Mouse (Mus musculus): ENCODE results near the gene Pcsk5.

The Pcsk5 gene

GRCm38 (mm10) chr19:17806626-17807025, 30.8 kb downstream of the Pcsk5 start:
- no peak for DNase-seq (ENCODE audit: low read depth, low spot score)

- DNase-seq (ENCODE audit: low read depth, low spot score), result no peak
Measured at GRCm38 (mm10) chr19:17800798-17801197, 36.6 kb downstream of the Pcsk5 start.

GRCm38 (mm10) chr19:17799419-17800185, 37.8 kb downstream of the Pcsk5 start:
- no peak for DNase-seq (ENCODE audit: low read depth, low spot score)

- DNase-seq (ENCODE audit: low read depth, low spot score), result no peak
Measured at GRCm38 (mm10) chr19:17793457-17793856, 44.0 kb downstream of the Pcsk5 start.

GRCm38 (mm10) chr19:17791485-17792052, 45.9 kb downstream of the Pcsk5 start:
- no peak for DNase-seq (ENCODE audit: low read depth, low spot score)

GRCm38 (mm10) chr19:17788617-17789317, 48.7 kb downstream of the Pcsk5 start:
- no peak for DNase-seq (ENCODE audit: low read depth, low spot score)

- no peak for DNase-seq (ENCODE audit: low read depth, low spot score)
Measured at GRCm38 (mm10) chr19:17786744-17787143, 50.7 kb downstream of the Pcsk5 start.

GRCm38 (mm10) chr19:17784401-17785192, 52.8 kb downstream of the Pcsk5 start:
- no peak for DNase-seq (ENCODE audit: low read depth, low spot score)

- DNase-seq (ENCODE audit: low read depth, low spot score), result no peak
Measured at GRCm38 (mm10) chr19:17783231-17783630, 54.2 kb downstream of the Pcsk5 start.

GRCm38 (mm10) chr19:17781323-17781722, 56.1 kb downstream of the Pcsk5 start:
- DNase-seq (ENCODE audit: low read depth, low spot score), result no peak

GRCm38 (mm10) chr19:17775943-17776342, 61.5 kb downstream of the Pcsk5 start:
- no peak for DNase-seq (ENCODE audit: low read depth, low spot score)

- no peak for DNase-seq (ENCODE audit: low read depth, low spot score)
Measured at GRCm38 (mm10) chr19:17775097-17775496, 62.3 kb downstream of the Pcsk5 start.

GRCm38 (mm10) chr19:17774061-17774460, 63.4 kb downstream of the Pcsk5 start:
- no peak for DNase-seq (ENCODE audit: low read depth, low spot score)

GRCm38 (mm10) chr19:17769610-17770399, 67.6 kb downstream of the Pcsk5 start:
- DNase-seq (ENCODE audit: low read depth, low spot score), result no peak

- no peak for DNase-seq (ENCODE audit: low read depth, low spot score)
Measured at GRCm38 (mm10) chr19:17765001-17765400, 72.4 kb downstream of the Pcsk5 start.

- no peak for DNase-seq (ENCODE audit: low read depth, low spot score)
Measured at GRCm38 (mm10) chr19:17762740-17763139, 74.7 kb downstream of the Pcsk5 start.

GRCm38 (mm10) chr19:17761678-17762077, 75.8 kb downstream of the Pcsk5 start:
- no peak for DNase-seq (ENCODE audit: low read depth, low spot score)

GRCm38 (mm10) chr19:17752841-17753240, 84.6 kb downstream of the Pcsk5 start:
- DNase-seq (ENCODE audit: low read depth, low spot score), result no peak

GRCm38 (mm10) chr19:17748331-17748730, 89.1 kb downstream of the Pcsk5 start:
- DNase-seq (ENCODE audit: low read depth, low spot score), result no peak

- no peak for DNase-seq (ENCODE audit: low read depth, low spot score)
Measured at GRCm38 (mm10) chr19:17745380-17745779, 92.1 kb downstream of the Pcsk5 start.

- no peak for DNase-seq (ENCODE audit: low read depth, low spot score)
Measured at GRCm38 (mm10) chr19:17744474-17745069, 92.9 kb downstream of the Pcsk5 start.

Measured in CD4-positive, CD25-positive, alpha-beta regulatory T cell, adult 2 months (primary cell).